Mouse (Mus musculus): ENCODE measurements around the gene Cplx2.

Cplx2 gene

DNA sequence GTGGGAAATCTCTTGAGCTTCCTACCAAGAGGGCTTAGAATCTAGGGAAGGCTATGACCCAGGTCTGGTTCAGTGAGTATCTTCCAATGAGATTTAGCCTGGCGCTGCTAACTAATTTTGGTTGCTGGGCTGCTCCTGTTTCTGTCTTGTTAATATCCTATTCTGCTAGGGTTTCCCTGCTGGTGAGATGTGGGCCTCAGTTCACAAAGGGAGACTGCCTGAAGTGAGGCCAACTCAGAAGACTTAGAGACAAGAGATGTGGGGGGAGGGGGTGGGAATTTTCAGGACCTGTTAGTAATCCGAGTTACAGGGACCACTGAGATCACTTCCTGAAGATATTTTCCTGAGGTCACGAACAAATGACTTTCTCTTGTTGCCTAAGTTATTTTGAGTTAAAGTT lies 33.1 kb downstream of the Cplx2 start:
- no peak for DNase-seq

DNA sequence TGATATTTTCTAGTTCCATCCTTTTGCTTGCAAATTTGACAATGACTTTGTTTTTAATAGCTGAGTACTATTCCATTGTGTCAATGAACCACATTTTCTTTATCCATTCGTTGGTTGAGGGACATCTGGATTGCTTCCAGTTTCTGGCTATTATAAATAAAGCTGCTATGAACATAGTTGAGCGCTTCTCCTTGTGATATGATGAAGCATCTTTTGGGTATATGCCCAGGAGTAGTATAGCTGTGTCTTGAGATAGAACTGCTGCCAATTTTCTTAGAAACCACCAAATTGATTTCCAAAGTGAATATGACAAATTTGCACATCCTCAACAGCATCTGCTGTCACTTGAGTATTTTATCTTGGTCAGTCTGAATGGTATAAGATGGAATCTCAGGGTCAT lies 34.7 kb downstream of the Cplx2 start:
- no peak for DNase-seq

DNA sequence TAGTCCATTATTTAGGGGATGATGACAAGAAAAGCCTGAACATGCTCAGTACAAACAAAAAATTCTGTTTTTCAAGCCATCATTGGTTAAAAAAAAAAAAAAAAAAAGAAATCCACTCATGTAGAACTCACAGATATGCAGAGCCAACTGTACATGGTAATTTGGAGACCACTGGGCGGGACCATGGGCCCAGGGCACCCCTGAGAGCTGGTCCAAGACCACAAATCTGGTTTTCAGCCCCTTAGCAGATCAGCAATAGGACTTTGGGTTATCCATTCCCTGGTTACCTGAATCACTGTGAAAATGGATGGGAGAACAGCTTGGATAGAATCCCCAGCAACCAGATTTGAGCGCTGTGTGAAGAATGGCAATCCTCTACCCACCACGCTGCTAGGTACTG lies 40.5 kb downstream of the Cplx2 start:
- no peak for DNase-seq

DNA sequence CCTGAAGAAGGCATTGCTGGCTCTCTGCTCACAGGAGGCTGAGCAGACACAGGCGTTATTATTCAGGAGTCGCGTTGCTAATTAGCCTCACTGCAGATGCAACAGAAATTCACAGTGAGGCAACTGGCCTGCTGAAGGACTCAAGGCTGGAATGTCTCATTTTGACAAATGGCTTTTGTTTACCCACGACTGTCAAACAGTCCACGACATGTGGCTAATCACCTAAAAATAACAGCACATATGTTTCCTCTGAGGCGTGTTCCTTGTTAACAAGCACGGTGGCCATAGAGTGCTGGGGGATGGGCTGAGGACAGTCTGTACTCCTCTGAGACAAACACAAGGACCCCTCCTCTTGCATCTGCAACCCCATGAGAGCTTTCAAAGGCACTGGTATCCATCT lies 41.1 kb downstream of the Cplx2 start:
- DNase-seq, result peak; percentile 74

- peak; percentile 37 for DNase-seq
Observed at GRCm38 (mm10) chr13:54412721-54413120, 41.6 kb downstream of the Cplx2 start.

DNA sequence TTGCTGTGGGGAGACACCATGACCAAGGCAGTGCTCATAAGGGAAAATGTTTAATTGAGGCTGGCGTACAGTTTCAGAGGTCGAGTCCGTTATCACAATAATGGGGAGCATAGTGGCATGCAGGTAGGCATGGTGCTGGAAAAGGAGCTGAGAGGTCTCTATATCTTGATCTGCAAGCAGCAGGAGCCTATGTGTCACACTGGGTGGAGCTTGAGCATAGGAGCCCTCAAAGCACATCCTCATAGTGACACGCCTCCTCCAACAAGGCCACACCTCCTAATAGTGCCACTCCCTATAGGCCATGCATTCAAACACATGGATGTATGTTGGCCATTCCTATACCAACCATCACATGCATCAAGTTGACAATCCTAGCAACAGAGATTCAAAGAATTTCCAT lies 43.9 kb downstream of the Cplx2 start:
- no peak for DNase-seq

DNA sequence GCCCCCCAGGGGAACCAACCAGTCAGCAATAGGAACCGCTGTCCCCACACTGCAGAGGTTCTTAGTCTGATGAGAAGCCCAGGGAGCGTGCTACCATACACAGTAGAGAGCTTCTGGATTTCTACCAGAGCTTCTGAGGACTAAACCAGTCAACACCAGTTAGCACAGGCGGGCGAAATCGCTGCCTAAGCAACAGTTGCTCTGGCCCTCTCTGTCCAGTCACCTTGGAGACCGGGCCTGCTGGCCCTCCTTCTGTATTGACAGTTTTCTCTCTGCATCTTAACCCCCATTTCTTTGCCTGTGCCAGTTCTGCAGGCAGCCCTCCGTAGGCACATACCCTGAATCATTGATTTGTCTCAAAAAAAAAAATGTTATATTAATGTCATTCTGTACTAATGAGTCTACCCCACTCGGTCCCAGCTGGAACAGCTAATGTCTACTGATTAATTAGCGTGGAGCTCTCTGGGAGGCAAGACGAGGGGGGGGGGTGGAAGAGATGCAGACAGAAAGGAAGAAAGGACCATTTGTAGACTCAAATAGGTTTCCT lies 47.7 kb downstream of the Cplx2 start:
- peak; percentile 77 for DNase-seq

GRCm38 (mm10) chr13:54420226-54420625 lies 49.1 kb downstream of the Cplx2 start:
- peak; percentile 67 for DNase-seq

GRCm38 (mm10) chr13:54425269-54425668 lies 54.1 kb downstream of the Cplx2 start:
- DNase-seq, result peak; percentile 29

DNA sequence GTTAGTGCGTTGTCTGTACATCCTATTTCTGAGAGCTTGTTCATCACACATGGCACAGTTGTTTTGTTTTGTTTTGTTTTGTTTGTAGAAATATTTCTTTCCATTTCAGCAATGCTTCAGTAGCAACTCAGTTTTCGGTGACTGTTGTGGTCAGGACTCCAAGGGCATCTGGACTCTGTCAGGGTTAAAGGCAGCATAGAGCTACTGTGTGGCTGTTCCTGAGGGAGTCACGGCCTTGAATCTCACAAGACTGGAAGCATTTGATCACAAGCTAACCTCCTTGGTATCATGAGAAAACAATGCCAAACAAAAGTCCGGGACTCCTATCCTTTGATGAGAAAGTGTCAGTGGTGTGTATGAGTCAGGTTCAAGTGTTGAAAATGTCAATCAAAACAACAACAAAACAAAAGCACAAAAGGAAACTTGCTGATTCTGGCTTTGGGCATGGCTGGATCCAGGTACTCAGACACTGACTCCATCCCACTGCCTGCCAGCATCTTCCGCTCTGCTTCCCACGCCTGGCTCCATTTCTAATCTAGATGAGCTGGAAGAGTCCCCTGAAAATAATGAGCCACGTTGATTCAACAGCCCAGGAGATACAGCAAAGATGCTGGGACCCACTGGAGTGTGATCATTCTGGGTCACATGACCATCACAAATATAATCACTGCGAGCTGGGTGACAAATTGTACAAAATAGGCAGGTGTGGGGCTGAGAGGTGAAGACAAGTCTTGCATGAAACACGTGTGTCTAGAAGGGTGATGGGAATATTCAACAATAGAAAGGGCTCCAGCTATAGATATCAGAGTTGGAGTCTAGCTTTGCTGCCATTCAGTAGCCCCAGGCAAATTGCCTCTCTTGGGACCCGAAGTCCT lies 55.9 kb downstream of the Cplx2 start:
- peak; percentile 36 for DNase-seq

- DNase-seq, result no peak
Observed at GRCm38 (mm10) chr13:54428771-54429170, 57.6 kb downstream of the Cplx2 start.

GRCm38 (mm10) chr13:54430051-54430450 lies 58.9 kb downstream of the Cplx2 start:
- no peak for DNase-seq

DNA sequence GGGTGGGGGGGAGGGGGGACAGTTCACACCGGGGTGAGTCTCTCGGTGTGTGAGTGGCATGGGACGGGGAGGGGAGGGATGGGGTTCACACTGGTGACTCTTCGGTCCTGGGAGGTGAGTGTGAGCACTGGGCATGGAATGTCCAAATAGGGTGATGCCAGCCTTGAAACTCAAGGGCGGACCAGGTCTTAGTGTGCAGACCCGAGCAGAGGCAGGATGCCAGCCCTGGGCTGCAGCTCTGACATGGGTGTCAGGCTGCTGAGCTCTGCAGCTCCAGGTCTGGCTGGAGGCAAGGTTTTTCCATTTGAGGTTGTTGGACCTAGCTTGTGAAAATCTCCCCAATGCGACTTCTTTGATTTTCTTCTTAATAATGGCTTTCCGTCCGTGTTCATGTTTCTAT lies 60.0 kb downstream of the Cplx2 start:
- DNase-seq, result no peak
